Mouse (Mus musculus) heart, embryonic 15.5 days (tissue): Measurements from ENCODE around the gene Hbq1a. TPM values are rescaled to one million over a fixed set of nuclear protein-coding genes. Genes with fewer than 3 reads are reported as not detected.

ENCODE experiments used
- ATAC-seq: fragments of 200-750 bp; cut with Nextera tagmentation; replicated peaks from 2 replicates; pipeline ENCODE4 v1.8.0; 2017; ENCODE audit warnings: low read depth, moderate TSS enrichment; ENCODE audit not compliant: insufficient number of reproducible peaks, insufficient read depth, low FRiP score
- H3K27ac ChIP-seq: fragments of 300-500 bp; sonication (generic); 2 replicates; pipeline ENCODE4 v1.5.1; 2015; ENCODE audit warnings: mild to moderate bottlenecking, inconsistent platforms
- H3K27me3 ChIP-seq: fragments of 300-500 bp; sonication (generic); 2 replicates; pipeline ENCODE4 v1.6.1; 2015; ENCODE audit warnings: inconsistent platforms
- H3K36me3 ChIP-seq: fragments of 300-500 bp; sonication (generic); 2 replicates; pipeline ENCODE4 v1.6.1; 2015; ENCODE audit warnings: mild to moderate bottlenecking, inconsistent platforms
- H3K4me1 ChIP-seq: fragments of 300-500 bp; sonication (generic); replicated peaks from 2 replicates; pipeline ENCODE4 v1.6.1; 2015; ENCODE audit warnings: inconsistent platforms
- H3K4me2 ChIP-seq: fragments of 300-500 bp; sonication (generic); 2 replicates; pipeline ENCODE4 v1.6.1; 2015; ENCODE audit warnings: inconsistent platforms, mild to moderate bottlenecking, moderate library complexity
- H3K4me3 ChIP-seq: fragments of 300-500 bp; sonication (generic); 2 replicates; pipeline ENCODE4 v1.5.1; 2015; ENCODE audit warnings: mild to moderate bottlenecking, inconsistent platforms
- H3K9ac ChIP-seq: fragments of 300-500 bp; sonication (generic); 2 replicates; pipeline ENCODE4 v1.6.1; 2015; ENCODE audit warnings: mild to moderate bottlenecking, inconsistent platforms
- H3K9me3 ChIP-seq: fragments of 300-500 bp; sonication (generic); replicated peaks from 2 replicates; pipeline ENCODE4 v1.6.1; 2016; ENCODE audit warnings: inconsistent platforms
- WGBS: fragments of 180-500 bp; shearing (Covaris S2); methylation state at CpG from one replicate; pipeline ENCODE4 v1.1.7; 2015; ENCODE audit warnings: mixed read lengths; 5-methylcytosine and 5-hydroxymethylcytosine counted together
- polyA plus RNA-seq: library from polyadenylated mRNA; unstranded; fragments of >200 nt; fragmentation: Nextera tagmentation; extraction: Ambion mirVana; gene quantifications from 2 replicates; pipeline ENCODE4 v1.2.1, GENCODE M21; 2015

Hbq1a gene
- polyA plus RNA-seq, 1 experiment from 2014 or later: 3.2 TPM

- no peaks in the 10 kb centered on the region for H3K9me3 ChIP-seq
- 0 out of 2 replicates have a peak, but pooled peaks cover 9% of the 10 kb centered on the region for H3K27me3 ChIP-seq
- 30% methylated on average over 9 of the region's 9 CpGs for WGBS
- H3K4me2 ChIP-seq: peak overlapping the region; percentile 92
- peaks cover 40% of the 10 kb centered on the region for H3K4me1 ChIP-seq
- H3K4me3 ChIP-seq: peak overlapping the region; percentile 84
- ATAC-seq: no peak
- peak overlapping the region; percentile 88 for H3K9ac ChIP-seq
- H3K36me3 ChIP-seq: peaks cover 4% of the 10 kb centered on the region; the same call in 1 of the 2 replicates
- H3K27ac ChIP-seq: peak overlapping the region; percentile 68
Observed at GRCm38 (mm10) chr11:32348433-32349283, 48.8 kb downstream of the Hbq1a start.

DNA sequence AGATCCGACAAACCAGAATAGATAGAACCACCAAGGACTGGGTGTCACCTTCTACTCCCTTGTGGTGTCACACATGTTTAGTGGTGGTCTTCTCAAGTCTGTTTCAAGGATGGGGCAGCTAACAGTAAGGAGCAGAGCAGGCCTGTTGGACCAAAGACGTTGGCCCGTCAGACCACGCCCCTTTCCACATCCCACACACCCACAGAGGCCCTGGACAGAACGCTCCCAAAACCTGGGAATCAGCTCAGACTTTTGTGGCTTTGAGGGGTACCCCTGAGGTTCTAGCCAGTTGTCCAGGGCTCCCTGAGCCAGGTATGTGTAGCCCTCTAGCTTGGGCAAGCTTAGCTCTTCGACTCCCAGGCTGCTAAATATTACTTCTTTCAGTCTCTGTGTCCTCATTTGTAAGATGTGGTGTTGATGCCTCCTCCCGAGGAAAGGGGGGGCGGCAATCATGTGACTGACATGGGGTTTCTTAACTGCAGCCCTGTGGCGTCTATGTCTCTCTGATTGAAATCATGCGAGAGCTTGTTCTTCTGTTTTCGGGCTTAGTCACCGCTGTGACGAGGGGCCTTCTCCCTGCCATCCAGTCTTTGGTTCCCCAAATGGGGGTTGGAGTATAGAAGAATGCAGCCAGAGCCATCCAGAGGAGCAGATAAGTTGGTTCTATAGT lies 49.5 kb downstream of the Hbq1a start:
- Histone ChIP-seq H3K9me3 (no peaks in the 10 kb centered on the region), H3K4me1 (peaks cover 47% of the 10 kb centered on the region), H3K36me3 (peaks cover 4% of the 10 kb centered on the region; the same call in 1 of the 2 replicates), H3K9ac (no peak overlapping the region), H3K27ac (peak overlapping the region; percentile 68), H3K27me3 (0 out of 2 replicates have a peak, but pooled peaks cover 9% of the 10 kb centered on the region), H3K4me3 (peak overlapping the region; percentile 84), H3K4me2 (peak overlapping the region; percentile 92)
- no peak for ATAC-seq
- WGBS: 65% methylated on average over 13 of the region's 13 CpGs

Other genes starting within 250 kb of the Hbq1a start
- 0.09 and 0.77 TPM in 2 replicates for gene Il9r, start 99.8 kb upstream of the Hbq1a start, polyA plus RNA-seq
- 34.5 and 45.1 TPM in 2 replicates for gene Snrnp25, start 94.7 kb upstream of the Hbq1a start, polyA plus RNA-seq
- 35.6 and 42.8 TPM in 2 replicates for gene Rhbdf1, start 77.8 kb upstream of the Hbq1a start, polyA plus RNA-seq
- 14.3 and 22.4 TPM in 2 replicates for gene Mpg, start 73.6 kb upstream of the Hbq1a start, polyA plus RNA-seq
- 29.8 and 33.6 TPM in 2 replicates for gene Nprl3, start 32.4 kb upstream of the Hbq1a start, polyA plus RNA-seq
- gene Hba-x, start 23.7 kb upstream of the Hbq1a start, polyA plus RNA-seq: 195 and 375 TPM in 2 replicates
- gene Hba-a1, start 16.6 kb upstream of the Hbq1a start, polyA plus RNA-seq: 23,640 and 24,567 TPM in 2 replicates
- 3.1 and 3.6 TPM in 2 replicates for gene Hbq1b, start 13.1 kb upstream of the Hbq1a start, polyA plus RNA-seq
- 64,616 and 65,648 TPM in 2 replicates for gene Hba-a2, start 3.6 kb upstream of the Hbq1a start, polyA plus RNA-seq
- 9.3 and 15.5 TPM in 2 replicates for gene Sh3pxd2b, start 47.8 kb downstream of the Hbq1a start, polyA plus RNA-seq
- 23.3 and 28.6 TPM in 2 replicates for gene Ubtd2, start 155.3 kb downstream of the Hbq1a start, polyA plus RNA-seq
- 0.19 and 0.61 TPM in 2 replicates for gene Efcab9, start 232.0 kb downstream of the Hbq1a start, polyA plus RNA-seq
- 2.5 and 4.1 TPM in 2 replicates for gene Stk10, start 233.2 kb downstream of the Hbq1a start, polyA plus RNA-seq